Mouse (Mus musculus) adrenal gland, adult 2 months (tissue): Measurements from ENCODE around the gene Sf3a3. TPM values are rescaled to one million over a fixed set of nuclear protein-coding genes. Genes with fewer than 3 reads are reported as not detected.

Source experiments
- DNase-seq: peaks from one replicate; pipeline ENCODE4 v3.0.0; 2021
- polyA plus RNA-seq: library from polyadenylated mRNA; depleted of rRNA; stranded (reverse); fragments of >200 nt; gene quantifications from 2 replicates; pipeline ENCODE4 v1.2.3, GENCODE M21; 2012
- total RNA-seq, 2 experiments: library from RNA; stranded (reverse); gene quantifications; 2 replicates each; pipeline ENCODE4 v1.2.3; 2021

The Sf3a3 gene
- total and polyA plus RNA-seq, 3 experiments, result 3.8 to 40.0 (median 30.6) TPM

DNA sequence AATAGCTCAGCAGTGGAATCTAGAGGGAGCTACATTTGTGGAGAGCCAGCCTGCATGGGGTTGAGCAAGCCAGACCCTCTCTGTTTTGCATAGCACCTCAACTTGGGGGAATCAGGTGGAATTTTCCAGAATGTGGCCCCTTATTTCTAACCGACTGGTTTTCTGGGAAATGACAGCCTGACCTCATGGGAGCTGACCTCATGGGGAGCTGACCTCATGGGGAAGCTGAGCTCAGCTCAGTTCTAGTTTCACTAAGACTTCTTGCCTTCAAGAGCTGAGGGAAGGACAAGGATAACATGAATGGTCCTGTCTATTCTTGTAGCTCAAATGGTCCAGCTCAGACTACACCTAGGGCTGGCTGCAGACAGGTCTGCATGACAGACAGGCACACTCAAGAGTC is 24.2 kb downstream of the Sf3a3 start:
- DNase-seq, result no peak

DNA sequence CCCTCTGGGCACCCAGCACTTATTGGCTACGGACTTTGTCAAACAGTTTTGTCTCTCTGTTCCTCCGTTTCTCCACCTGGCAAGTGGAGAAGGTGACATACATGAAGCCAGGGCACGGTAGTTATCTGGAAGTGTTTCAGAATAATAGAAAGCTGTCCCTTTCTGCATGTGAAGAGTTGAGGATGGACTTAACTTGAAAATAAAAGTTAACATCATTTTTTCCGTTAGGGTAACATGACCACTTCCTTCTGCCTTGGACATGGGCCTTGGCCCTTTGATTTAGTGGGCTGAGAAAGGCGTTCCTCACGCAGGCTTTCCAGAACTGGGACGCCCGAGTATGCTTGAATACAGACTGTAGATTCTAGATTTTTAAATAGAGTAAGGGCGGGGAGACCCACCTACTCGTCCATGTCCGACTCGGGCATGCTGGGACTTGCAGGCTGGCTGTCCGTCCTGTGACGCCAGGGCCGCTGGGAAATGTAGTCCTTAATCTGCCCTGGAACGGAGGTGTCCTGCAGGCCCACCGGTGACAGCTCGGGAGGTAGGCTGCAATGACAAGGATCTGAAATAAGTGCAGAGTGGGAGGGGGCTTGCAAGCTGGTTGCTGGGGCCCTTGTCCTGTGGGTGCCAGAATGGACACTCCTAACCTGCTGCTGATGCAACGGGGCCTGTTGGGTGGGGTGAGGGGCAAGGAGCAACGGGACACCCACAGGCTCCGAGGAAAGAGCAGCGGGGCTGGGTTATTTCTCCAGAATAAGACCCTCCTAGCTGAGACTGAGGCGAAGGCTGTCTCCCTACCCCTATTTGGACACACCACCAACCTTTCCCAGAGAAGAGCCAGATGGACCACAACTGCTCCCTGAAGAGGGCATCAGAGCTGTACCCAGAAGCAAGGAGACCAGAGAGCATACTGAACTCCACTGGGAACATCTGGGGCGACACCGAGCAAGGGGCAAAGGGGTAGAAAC is 27.1 kb downstream of the Sf3a3 start, which contains the start of gene Inpp5b:
Gene Inpp5b, plus strand, starts transcription at position 475 of the 968 bp plus-strand sequence.
- DNase-seq, result peak; percentile 91

DNA sequence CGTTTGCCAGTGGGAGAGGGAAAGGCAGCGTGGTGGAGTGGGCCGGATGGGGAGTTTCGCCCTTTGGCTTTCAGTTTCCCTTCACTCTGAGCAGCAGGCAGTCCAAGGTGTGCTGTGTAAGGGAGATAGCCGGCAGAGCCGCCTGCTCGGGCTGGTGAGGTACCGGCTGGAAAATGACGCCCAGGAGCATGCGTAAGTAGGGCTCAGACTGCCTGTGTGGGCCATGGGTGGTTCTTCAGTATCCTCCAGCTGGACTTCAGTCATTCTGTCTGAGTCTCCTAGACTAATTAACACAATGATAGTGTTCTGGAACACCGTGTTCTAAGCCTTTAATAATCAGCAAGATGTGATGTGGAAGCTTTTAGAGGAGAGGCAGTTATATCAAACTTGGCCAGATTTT is 28.3 kb downstream of the Sf3a3 start:
- no peak for DNase-seq

DNA sequence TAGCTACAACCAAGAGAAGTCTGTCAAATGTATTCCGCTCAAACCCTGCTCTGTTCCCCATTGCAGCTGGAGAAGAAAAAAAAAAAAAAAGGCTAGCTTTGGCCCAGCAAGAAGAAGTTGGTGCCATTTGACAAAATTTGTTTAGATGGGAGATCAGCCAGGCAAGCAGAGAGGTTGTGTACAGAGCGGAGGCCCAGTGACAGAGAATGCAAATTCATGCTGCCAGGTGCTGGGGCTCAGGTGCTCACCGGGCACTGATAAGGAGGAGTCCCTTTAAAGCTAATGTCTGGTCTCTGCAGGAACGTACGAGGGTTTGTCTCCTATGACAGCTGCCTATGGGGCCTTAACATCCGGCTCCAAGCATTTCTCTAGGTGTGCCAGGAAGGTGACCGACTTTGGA is 32.0 kb downstream of the Sf3a3 start:
- no peak for DNase-seq

DNA sequence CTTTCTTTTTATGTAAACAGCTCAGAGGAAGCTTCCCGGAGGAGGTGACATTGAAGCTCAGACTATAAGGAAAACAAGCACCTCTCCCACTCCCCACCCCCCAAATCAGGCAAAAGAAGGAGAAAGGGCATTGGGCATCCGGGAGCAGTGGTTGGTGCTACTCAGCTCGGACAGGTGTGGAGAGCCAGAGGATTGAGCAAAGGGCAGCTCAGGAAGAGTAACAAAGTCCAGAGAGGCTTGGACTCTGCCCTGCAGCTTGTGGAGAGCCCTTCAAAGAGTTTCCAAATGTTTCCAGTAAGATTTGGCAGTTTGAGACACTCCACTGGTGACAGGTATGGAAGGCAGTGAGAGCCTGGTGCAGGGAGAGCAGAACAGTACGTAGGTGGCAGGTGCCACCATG is 33.3 kb downstream of the Sf3a3 start:
- no peak for DNase-seq

DNA sequence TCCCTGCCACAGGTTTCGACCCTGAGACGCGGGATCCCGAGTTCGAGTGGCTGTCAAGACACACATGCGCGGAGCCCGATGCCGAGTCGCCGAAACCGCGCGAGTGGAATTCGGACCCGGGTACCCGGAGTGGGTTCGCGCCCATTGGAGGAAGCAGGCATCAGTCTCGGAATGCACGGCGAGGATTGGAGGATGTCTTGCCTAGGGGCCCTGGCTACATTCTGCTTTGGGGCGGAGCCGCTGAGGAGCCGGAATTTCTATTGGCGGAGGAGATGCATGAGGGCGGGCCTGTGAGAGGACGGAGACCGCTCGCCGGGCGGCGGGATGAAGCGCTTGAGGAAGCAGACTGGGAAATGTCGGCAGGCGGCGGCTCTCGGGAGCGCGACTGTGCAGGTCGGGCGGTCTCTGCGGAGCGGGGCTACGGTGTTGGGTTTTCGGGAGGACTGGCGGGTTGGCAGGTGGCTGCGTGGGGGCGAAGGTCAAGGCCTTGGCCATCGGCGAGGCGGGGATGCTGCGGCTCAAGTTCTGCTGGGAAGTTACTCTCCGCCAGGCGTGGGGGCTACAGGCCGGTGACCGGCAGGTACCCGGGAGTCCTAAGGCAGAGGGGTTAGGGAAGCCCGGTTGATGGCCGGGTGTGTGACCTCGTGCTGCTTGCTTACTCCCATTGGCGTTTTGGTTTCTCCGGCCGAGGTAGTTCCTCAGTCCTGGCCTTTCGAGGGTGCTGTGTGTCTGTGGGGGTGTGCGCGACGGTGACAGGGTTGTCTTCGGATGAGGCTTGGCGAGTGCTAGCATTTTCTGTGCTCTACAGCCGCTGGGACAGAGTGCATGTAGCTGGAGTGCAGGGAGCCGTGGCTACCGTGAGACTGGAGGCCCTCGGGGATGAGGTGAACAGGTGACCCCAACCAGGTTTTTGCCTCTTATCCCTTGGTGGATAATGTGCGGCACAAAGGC is 37.0 kb downstream of the Sf3a3 start:
- peak; percentile 99 for DNase-seq

- no peak for DNase-seq
Observed at GRCm38 (mm10) chr4:124752281-124753199, 38.0 kb downstream of the Sf3a3 start.

GRCm38 (mm10) chr4:124755526-124755925 is 41.0 kb downstream of the Sf3a3 start:
- no peak for DNase-seq

DNA sequence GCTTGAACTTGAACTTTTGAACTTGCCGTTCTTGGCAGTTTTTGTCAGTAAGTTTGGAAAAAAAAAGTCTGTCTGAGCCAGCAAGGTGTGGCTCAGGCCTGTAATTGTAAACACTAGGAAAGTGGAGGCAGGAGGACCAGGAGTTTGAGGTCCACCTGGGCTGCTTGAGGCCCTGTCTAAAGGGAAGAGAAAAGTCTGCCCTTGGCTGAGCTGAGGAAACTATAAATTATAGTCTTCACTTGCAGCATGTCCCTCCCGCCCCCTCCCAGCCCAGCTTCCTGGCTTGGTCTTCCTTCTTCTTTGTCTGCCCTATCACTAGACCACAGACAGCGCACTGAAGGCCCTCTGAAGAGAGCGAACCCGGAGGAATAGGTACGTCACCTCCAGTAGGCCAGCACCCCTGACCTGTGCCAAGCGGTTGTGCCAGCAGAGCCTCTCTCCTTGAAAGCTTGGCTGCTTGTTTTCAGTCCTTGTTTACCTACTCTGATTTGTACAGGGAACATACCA is 44.8 kb downstream of the Sf3a3 start:
- peak; percentile 64 for DNase-seq

GRCm38 (mm10) chr4:124761201-124761600 is 46.6 kb downstream of the Sf3a3 start:
- no peak for DNase-seq

- DNase-seq, result no peak
Observed at GRCm38 (mm10) chr4:124762858-124763452, 48.4 kb downstream of the Sf3a3 start.

GRCm38 (mm10) chr4:124765802-124766565 is 51.4 kb downstream of the Sf3a3 start:
- no peak for DNase-seq

DNA sequence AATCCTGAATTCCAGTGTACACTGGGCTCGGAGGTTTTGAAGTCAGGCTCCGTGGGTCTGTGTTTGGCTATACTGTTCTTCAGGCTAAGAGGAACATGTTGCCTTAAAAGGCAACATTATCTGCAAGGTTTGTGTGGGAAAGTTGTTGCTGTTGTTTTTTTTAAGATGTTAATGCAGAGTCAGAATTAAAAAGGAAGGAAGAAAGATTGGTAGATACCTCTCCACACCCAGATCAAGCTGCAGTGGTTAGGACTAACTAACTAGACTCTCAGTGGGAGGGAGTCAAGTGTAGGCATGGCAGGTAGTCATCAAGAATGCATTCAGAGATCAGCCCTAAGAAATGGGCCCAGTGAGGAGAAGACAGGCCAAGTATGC is 52.0 kb downstream of the Sf3a3 start:
- no peak for DNase-seq

GRCm38 (mm10) chr4:124768963-124769591 is 54.5 kb downstream of the Sf3a3 start:
- no peak for DNase-seq

DNA sequence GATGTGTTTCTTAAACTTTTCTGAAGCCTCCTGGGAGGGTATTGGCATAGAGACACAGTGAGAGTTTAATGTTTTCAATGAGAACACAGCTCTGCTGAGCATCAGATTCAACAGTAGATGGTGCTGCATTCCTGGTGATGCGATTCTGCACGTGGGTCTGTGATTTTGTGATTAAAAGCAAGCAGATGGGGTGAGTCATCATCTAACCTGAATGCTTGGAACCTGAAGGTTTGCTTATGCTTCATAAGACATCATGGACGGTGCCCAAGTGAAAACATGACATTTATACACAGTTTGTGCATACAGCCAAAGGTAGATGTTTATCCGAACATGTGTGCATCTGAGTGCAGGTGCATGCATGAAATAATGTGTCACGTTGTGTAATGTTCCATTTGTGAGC is 56.0 kb downstream of the Sf3a3 start:
- DNase-seq, result no peak

DNA sequence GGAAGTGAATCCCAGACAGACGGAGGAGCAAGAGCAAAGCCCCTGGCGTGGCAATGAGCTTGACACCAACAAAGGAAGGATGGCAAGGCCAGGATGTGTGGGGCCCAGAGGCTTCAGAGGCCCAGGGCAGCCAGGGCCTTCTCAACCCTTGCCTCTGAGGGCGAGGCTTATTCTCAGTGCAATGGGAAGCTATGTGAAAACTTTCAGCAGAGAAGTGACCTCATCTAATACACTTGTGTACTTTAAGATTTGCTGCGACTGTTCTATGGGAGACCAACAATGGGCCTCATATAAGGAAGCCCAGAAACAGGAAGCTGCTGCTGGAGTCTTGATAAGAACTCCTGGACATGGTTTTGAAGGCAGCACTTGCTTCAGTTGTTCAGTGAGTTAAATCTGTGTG is 57.5 kb downstream of the Sf3a3 start:
- DNase-seq, result no peak

- DNase-seq, result no peak
Observed at GRCm38 (mm10) chr4:124773449-124773848, 58.9 kb downstream of the Sf3a3 start.

GRCm38 (mm10) chr4:124773995-124774394 is 59.4 kb downstream of the Sf3a3 start:
- DNase-seq, result no peak

GRCm38 (mm10) chr4:124774429-124774828 is 59.9 kb downstream of the Sf3a3 start:
- no peak for DNase-seq

DNA sequence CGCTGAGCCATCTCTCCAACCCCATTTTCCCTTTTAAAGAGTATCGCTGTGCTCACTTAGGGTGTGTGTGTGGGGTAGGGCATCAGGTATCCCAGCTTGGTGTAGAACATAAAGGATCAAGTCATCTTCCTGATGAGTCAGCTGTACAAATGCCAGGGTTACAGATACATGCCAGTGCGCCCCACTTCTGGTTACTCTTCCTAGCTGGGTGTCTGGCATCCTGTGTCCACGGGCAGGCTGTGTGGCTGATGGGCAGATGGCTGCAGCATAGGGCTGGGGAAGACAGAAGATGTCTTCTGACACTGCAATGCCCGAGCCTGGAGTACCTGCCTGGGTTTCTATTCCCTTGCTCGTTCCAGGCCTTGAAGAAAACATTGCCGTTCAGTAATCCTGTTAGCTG is 66.8 kb downstream of the Sf3a3 start:
- DNase-seq, result no peak
